Mouse (Mus musculus): Measurements from ENCODE around the gene Hcar2. TPM values are rescaled to one million over a fixed set of nuclear protein-coding genes. Genes with fewer than 3 reads are reported as not detected.

The Hcar2 gene
- total RNA-seq, 1 experiment = not detected

GRCm38 (mm10) chr5:123827659-123828091 lies 37.6 kb downstream of the Hcar2 start:
- TF ChIP-seq ZNF384 (IDR thresholded peaks at IDR 0.05; ENCODE audit: low read depth, low read length) (no peak), MAFK (IDR thresholded peaks at IDR 0.05; ENCODE audit: insufficient read depth, low read depth, low read length) (no peak), HCFC1 (IDR thresholded peaks at IDR 0.05; ENCODE audit: borderline replicate concordance, insufficient read depth, low read length) (no peak), ZC3H11A (IDR thresholded peaks at IDR 0.05; ENCODE audit: borderline replicate concordance, low read depth, low read length) (no peak), CHD2 (IDR thresholded peaks at IDR 0.05; ENCODE audit: low read depth, low read length) (no peak)
- Histone ChIP-seq H3K36me3 (ENCODE audit: control insufficient read depth, insufficient read depth, low read length, poor library complexity, severe bottlenecking) (peaks cover 6% of the 10 kb centered on the region; the same call in 1 of the 2 replicates), H3K4me3 (ENCODE audit: insufficient read depth in 1 of 2, low read depth in 1 of 2, low read length in 2 of 2, poor library complexity in 1 of 2, severe bottlenecking in 1 of 2) (no peak overlapping the region), H3K9ac (ENCODE audit: insufficient read depth, low read depth, low read length, poor library complexity, severe bottlenecking) (no peak overlapping the region), H3K9me3 (ENCODE audit: control insufficient read depth, insufficient read depth, low read depth, low read length) (no peaks in the 10 kb centered on the region), H3K27ac (ENCODE audit: insufficient read depth, low read depth, low read length, poor library complexity, severe bottlenecking) (no peak overlapping the region), H3K4me1 (ENCODE audit: control insufficient read depth in 2 of 2, insufficient read depth in 2 of 2, low read length in 2 of 2, poor library complexity in 1 of 2) (no peaks in the 10 kb centered on the region)
- in situ Hi-C loops (cut with MboI; ENCODE audit: low sequenced_read_pairs in 2 of 2, unreplicated experiment in 2 of 2) = no loop called here
- DNase-seq (ENCODE audit: low read depth, low spot score) = no peak

- H3K4me3 ChIP-seq (ENCODE audit: insufficient read depth in 1 of 2, low read depth in 1 of 2, low read length in 2 of 2, poor library complexity in 1 of 2, severe bottlenecking in 1 of 2) = no peak overlapping the region
- no peak overlapping the region for H3K27ac ChIP-seq (ENCODE audit: insufficient read depth, low read depth, low read length, poor library complexity, severe bottlenecking)
- peaks cover 35% of the 10 kb centered on the region for H3K36me3 ChIP-seq (ENCODE audit: control insufficient read depth, insufficient read depth, low read length, poor library complexity, severe bottlenecking)
- in situ Hi-C loops (cut with MboI; ENCODE audit: low sequenced_read_pairs in 2 of 2, unreplicated experiment in 2 of 2) = no loop called here
- TF ChIP-seq MAFK (IDR thresholded peaks at IDR 0.05; ENCODE audit: insufficient read depth, low read depth, low read length) (no peak), ZC3H11A (IDR thresholded peaks at IDR 0.05; ENCODE audit: borderline replicate concordance, low read depth, low read length) (no peak), HCFC1 (IDR thresholded peaks at IDR 0.05; ENCODE audit: borderline replicate concordance, insufficient read depth, low read length) (no peak), CHD2 (IDR thresholded peaks at IDR 0.05; ENCODE audit: low read depth, low read length) (no peak), ZNF384 (IDR thresholded peaks at IDR 0.05; ENCODE audit: low read depth, low read length) (no peak)
- H3K4me1 ChIP-seq (ENCODE audit: control insufficient read depth in 2 of 2, insufficient read depth in 2 of 2, low read length in 2 of 2, poor library complexity in 1 of 2) = no peaks in the 10 kb centered on the region
- H3K9me3 ChIP-seq (ENCODE audit: control insufficient read depth, insufficient read depth, low read depth, low read length) = no peaks in the 10 kb centered on the region
- DNase-seq (ENCODE audit: low read depth, low spot score) = no peak
- no peak overlapping the region for H3K9ac ChIP-seq (ENCODE audit: insufficient read depth, low read depth, low read length, poor library complexity, severe bottlenecking)
Observed at GRCm38 (mm10) chr5:123822706-123823105, 42.6 kb downstream of the Hcar2 start.

- no peak for DNase-seq (ENCODE audit: low read depth, low spot score)
- no peak overlapping the region for H3K4me3 ChIP-seq (ENCODE audit: insufficient read depth in 1 of 2, low read depth in 1 of 2, low read length in 2 of 2, poor library complexity in 1 of 2, severe bottlenecking in 1 of 2)
- H3K27ac ChIP-seq (ENCODE audit: insufficient read depth, low read depth, low read length, poor library complexity, severe bottlenecking) = no peak overlapping the region
- H3K9me3 ChIP-seq (ENCODE audit: control insufficient read depth, insufficient read depth, low read depth, low read length) = no peaks in the 10 kb centered on the region
- in situ Hi-C loops (cut with MboI; ENCODE audit: low sequenced_read_pairs in 2 of 2, unreplicated experiment in 2 of 2) = no loop called here
- no peaks in the 10 kb centered on the region for H3K4me1 ChIP-seq (ENCODE audit: control insufficient read depth in 2 of 2, insufficient read depth in 2 of 2, low read length in 2 of 2, poor library complexity in 1 of 2)
- peaks cover 44% of the 10 kb centered on the region for H3K36me3 ChIP-seq (ENCODE audit: control insufficient read depth, insufficient read depth, low read length, poor library complexity, severe bottlenecking)
- H3K9ac ChIP-seq (ENCODE audit: insufficient read depth, low read depth, low read length, poor library complexity, severe bottlenecking) = no peak overlapping the region
- no peak for TF ChIP-seq ZC3H11A (IDR thresholded peaks at IDR 0.05; ENCODE audit: borderline replicate concordance, low read depth, low read length)
- TF ChIP-seq HCFC1 (IDR thresholded peaks at IDR 0.05; ENCODE audit: borderline replicate concordance, insufficient read depth, low read length) = no peak
- no peak for TF ChIP-seq MAFK (IDR thresholded peaks at IDR 0.05; ENCODE audit: insufficient read depth, low read depth, low read length)
- no peak for TF ChIP-seq CHD2 (IDR thresholded peaks at IDR 0.05; ENCODE audit: low read depth, low read length)
- no peak for TF ChIP-seq ZNF384 (IDR thresholded peaks at IDR 0.05; ENCODE audit: low read depth, low read length)
Observed at GRCm38 (mm10) chr5:123821264-123821571, 44.1 kb downstream of the Hcar2 start.

- Histone ChIP-seq H3K36me3 (ENCODE audit: control insufficient read depth, insufficient read depth, low read length, poor library complexity, severe bottlenecking) (peaks cover 45% of the 10 kb centered on the region), H3K4me3 (ENCODE audit: insufficient read depth in 1 of 2, low read depth in 1 of 2, low read length in 2 of 2, poor library complexity in 1 of 2, severe bottlenecking in 1 of 2) (no peak overlapping the region), H3K4me1 (ENCODE audit: control insufficient read depth in 2 of 2, insufficient read depth in 2 of 2, low read length in 2 of 2, poor library complexity in 1 of 2) (no peaks in the 10 kb centered on the region), H3K27ac (ENCODE audit: insufficient read depth, low read depth, low read length, poor library complexity, severe bottlenecking) (no peak overlapping the region), H3K9me3 (ENCODE audit: control insufficient read depth, insufficient read depth, low read depth, low read length) (no peaks in the 10 kb centered on the region), H3K9ac (ENCODE audit: insufficient read depth, low read depth, low read length, poor library complexity, severe bottlenecking) (no peak overlapping the region)
- TF ChIP-seq ZC3H11A (IDR thresholded peaks at IDR 0.05; ENCODE audit: borderline replicate concordance, low read depth, low read length) (no peak), HCFC1 (IDR thresholded peaks at IDR 0.05; ENCODE audit: borderline replicate concordance, insufficient read depth, low read length) (no peak), MAFK (IDR thresholded peaks at IDR 0.05; ENCODE audit: insufficient read depth, low read depth, low read length) (no peak), CHD2 (IDR thresholded peaks at IDR 0.05; ENCODE audit: low read depth, low read length) (no peak), ZNF384 (IDR thresholded peaks at IDR 0.05; ENCODE audit: low read depth, low read length) (no peak)
- in situ Hi-C loops (cut with MboI; ENCODE audit: low sequenced_read_pairs in 2 of 2, unreplicated experiment in 2 of 2) = no loop called here
- no peak for DNase-seq (ENCODE audit: low read depth, low spot score)
Observed at GRCm38 (mm10) chr5:123820501-123821263, 44.6 kb downstream of the Hcar2 start.
